Mouse (Mus musculus): ENCODE measurements around the gene Gnao1. TPM values are rescaled to one million over a fixed set of nuclear protein-coding genes. Genes with fewer than 3 reads are reported as not detected.

Gnao1 gene
- total and polyA plus RNA-seq, 2 experiments, result under 0.01 to 0.26 TPM

DNA sequence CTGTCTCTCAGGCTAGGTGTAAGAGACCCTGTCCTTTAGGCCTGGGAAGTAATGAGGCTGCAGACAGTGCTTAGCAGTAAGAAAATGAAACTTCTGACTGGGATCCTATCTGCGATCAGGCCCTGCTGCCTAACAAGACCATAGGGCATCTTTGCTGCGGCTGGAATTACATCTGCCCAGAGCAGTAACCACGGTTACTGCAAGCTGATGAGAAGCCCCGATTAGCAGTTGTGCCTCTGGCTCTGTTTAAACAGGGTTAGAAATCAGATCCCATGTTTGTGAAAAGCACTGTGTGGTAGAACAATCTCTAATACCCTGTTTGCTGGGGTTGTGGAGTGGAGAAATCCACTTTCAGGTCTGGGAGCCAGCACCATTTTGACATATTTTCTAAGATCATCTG, 50.3 kb downstream of the Gnao1 start:
- no peak overlapping the region for H3K27ac ChIP-seq (replicated peaks; ENCODE audit: insufficient read depth, low read depth, low read length)
- no peaks in the 10 kb centered on the region for H3K79me2 ChIP-seq (ENCODE audit: control insufficient read depth, insufficient read depth, low read length)
- no peaks in the 10 kb centered on the region for H3K36me3 ChIP-seq (ENCODE audit: control insufficient read depth, insufficient read depth, low read length)
- H3K4me3 ChIP-seq (ENCODE audit: insufficient read depth, low read depth, low read length), result no peak overlapping the region
- no peak overlapping the region for H3K9ac ChIP-seq (ENCODE audit: low read depth, low read length)
- H3K27me3 ChIP-seq (ENCODE audit: control insufficient read depth, insufficient read depth, low read length), result no peaks in the 10 kb centered on the region
- WGBS, result 60% methylated on average over 4 of the region's 4 CpGs
- no peak for DNase-seq (ENCODE audit: extremely low read depth, low read depth, low spot score)
- TF ChIP-seq POLR2A (IDR thresholded peaks at IDR 0.05; ENCODE audit: extremely low read depth, insufficient read depth, low read length) (no peak), CTCF (IDR thresholded peaks at IDR 0.05; ENCODE audit: low read depth, low read length) (no peak)
- no peaks in the 10 kb centered on the region for H3K4me1 ChIP-seq (ENCODE audit: control insufficient read depth, insufficient read depth, low read length)

- no peak overlapping the region for H3K4me3 ChIP-seq (ENCODE audit: insufficient read depth, low read depth, low read length)
- no peak overlapping the region for H3K9ac ChIP-seq (ENCODE audit: low read depth, low read length)
- H3K27ac ChIP-seq (replicated peaks; ENCODE audit: insufficient read depth, low read depth, low read length), result no peak overlapping the region
- DNase-seq (ENCODE audit: extremely low read depth, low read depth, low spot score), result no peak
- TF ChIP-seq POLR2A (IDR thresholded peaks at IDR 0.05; ENCODE audit: extremely low read depth, insufficient read depth, low read length) (no peak), CTCF (IDR thresholded peaks at IDR 0.05; ENCODE audit: low read depth, low read length) (no peak)
- H3K27me3 ChIP-seq (ENCODE audit: control insufficient read depth, insufficient read depth, low read length), result no peaks in the 10 kb centered on the region; the same call in 1 of the 2 replicates
- no peaks in the 10 kb centered on the region for H3K4me1 ChIP-seq (ENCODE audit: control insufficient read depth, insufficient read depth, low read length)
- no peaks in the 10 kb centered on the region for H3K36me3 ChIP-seq (ENCODE audit: control insufficient read depth, insufficient read depth, low read length)
- 77% methylated on average over 7 of the region's 7 CpGs for WGBS
- no peaks in the 10 kb centered on the region for H3K79me2 ChIP-seq (ENCODE audit: control insufficient read depth, insufficient read depth, low read length)
These were observed 54.3 kb downstream of the Gnao1 start for GRCm38 (mm10) chr8:93864064-93864463.

GRCm38 (mm10) chr8:93866271-93866670, 56.5 kb downstream of the Gnao1 start:
- Histone ChIP-seq H3K4me3 (ENCODE audit: insufficient read depth, low read depth, low read length) (no peak overlapping the region), H3K4me1 (ENCODE audit: control insufficient read depth, insufficient read depth, low read length) (no peaks in the 10 kb centered on the region), H3K27me3 (ENCODE audit: control insufficient read depth, insufficient read depth, low read length) (no peaks in the 10 kb centered on the region; the same call in 1 of the 2 replicates), H3K9ac (ENCODE audit: low read depth, low read length) (no peak overlapping the region), H3K27ac (replicated peaks; ENCODE audit: insufficient read depth, low read depth, low read length) (no peak overlapping the region), H3K36me3 (ENCODE audit: control insufficient read depth, insufficient read depth, low read length) (no peaks in the 10 kb centered on the region), H3K79me2 (ENCODE audit: control insufficient read depth, insufficient read depth, low read length) (no peaks in the 10 kb centered on the region)
- DNase-seq (ENCODE audit: extremely low read depth, low read depth, low spot score), result no peak
- TF ChIP-seq CTCF (IDR thresholded peaks at IDR 0.05; ENCODE audit: low read depth, low read length), result no peak
- TF ChIP-seq POLR2A (IDR thresholded peaks at IDR 0.05; ENCODE audit: extremely low read depth, insufficient read depth, low read length), result no peak
- 89% methylated on average over 7 of the region's 7 CpGs for WGBS

- no peak overlapping the region for H3K9ac ChIP-seq (ENCODE audit: low read depth, low read length)
These were observed 58.9 kb downstream of the Gnao1 start for GRCm38 (mm10) chr8:93868486-93869221.

DNA sequence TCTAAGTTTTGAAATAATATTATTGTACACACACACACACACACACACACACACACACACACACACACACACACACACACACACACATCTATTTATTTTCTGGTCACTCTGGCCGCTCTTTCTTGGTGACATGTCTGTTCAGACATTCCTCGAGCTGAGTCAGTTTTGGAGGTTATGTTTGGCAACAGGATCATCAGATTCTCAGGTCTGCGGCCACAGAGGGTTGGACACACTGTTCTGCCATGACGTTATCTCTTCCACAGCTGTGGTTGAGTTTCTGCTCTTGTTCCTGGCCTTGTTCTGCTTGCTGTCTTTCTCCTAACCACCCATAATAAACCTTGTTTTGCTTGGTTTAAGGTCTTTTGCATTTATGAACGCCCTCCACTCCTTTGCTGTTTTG, 61.5 kb downstream of the Gnao1 start:
- TF ChIP-seq CTCF (IDR thresholded peaks at IDR 0.05; ENCODE audit: low read depth, low read length) (no peak), POLR2A (IDR thresholded peaks at IDR 0.05; ENCODE audit: extremely low read depth, insufficient read depth, low read length) (no peak)
- Histone ChIP-seq H3K27ac (replicated peaks; ENCODE audit: insufficient read depth, low read depth, low read length) (no peak overlapping the region), H3K4me3 (ENCODE audit: insufficient read depth, low read depth, low read length) (no peak overlapping the region), H3K36me3 (ENCODE audit: control insufficient read depth, insufficient read depth, low read length) (no peaks in the 10 kb centered on the region), H3K79me2 (ENCODE audit: control insufficient read depth, insufficient read depth, low read length) (no peaks in the 10 kb centered on the region), H3K9ac (ENCODE audit: low read depth, low read length) (no peak overlapping the region), H3K27me3 (ENCODE audit: control insufficient read depth, insufficient read depth, low read length) (no peaks in the 10 kb centered on the region; the same call in 1 of the 2 replicates), H3K4me1 (ENCODE audit: control insufficient read depth, insufficient read depth, low read length) (no peaks in the 10 kb centered on the region)
- DNase-seq (ENCODE audit: extremely low read depth, low read depth, low spot score), result no peak
- WGBS, result 74% methylated on average over 5 of the region's 5 CpGs

More at GRCm38 (mm10) chr8:93868486-93869221, 58.9 kb downstream of the Gnao1 start:
- Histone ChIP-seq H3K27me3 (ENCODE audit: control insufficient read depth, insufficient read depth, low read length) (no peaks in the 10 kb centered on the region; the same call in 1 of the 2 replicates), H3K4me3 (ENCODE audit: insufficient read depth, low read depth, low read length) (no peak overlapping the region), H3K79me2 (ENCODE audit: control insufficient read depth, insufficient read depth, low read length) (no peaks in the 10 kb centered on the region), H3K27ac (replicated peaks; ENCODE audit: insufficient read depth, low read depth, low read length) (no peak overlapping the region), H3K36me3 (ENCODE audit: control insufficient read depth, insufficient read depth, low read length) (no peaks in the 10 kb centered on the region), H3K4me1 (ENCODE audit: control insufficient read depth, insufficient read depth, low read length) (no peaks in the 10 kb centered on the region)
- DNase-seq (ENCODE audit: extremely low read depth, low read depth, low spot score), result no peak
- no peak for TF ChIP-seq CTCF (IDR thresholded peaks at IDR 0.05; ENCODE audit: low read depth, low read length)
- TF ChIP-seq POLR2A (IDR thresholded peaks at IDR 0.05; ENCODE audit: extremely low read depth, insufficient read depth, low read length), result no peak
- 78% methylated on average over 5 of the region's 5 CpGs for WGBS

DNA sequence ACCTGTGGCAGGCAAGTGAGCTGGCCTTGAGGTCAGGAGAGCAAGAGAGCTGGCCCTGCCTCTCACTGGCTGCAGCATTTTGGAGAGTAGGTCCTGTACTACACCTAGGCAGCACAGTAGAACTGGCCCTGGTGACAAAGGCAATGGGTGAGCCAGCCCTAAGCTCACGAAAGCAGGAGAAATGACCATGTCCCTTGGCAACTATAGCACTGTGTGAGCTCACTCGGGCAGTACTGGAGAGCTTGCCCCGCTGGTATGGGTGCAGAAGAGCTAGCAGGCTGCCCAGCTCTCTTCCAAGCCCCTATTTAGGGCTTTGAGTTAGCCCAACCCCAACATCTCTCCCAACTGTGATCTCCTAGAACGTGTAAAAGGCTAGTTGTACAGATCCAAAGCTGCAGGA, 68.6 kb downstream of the Gnao1 start:
- TF ChIP-seq POLR2A (IDR thresholded peaks at IDR 0.05; ENCODE audit: extremely low read depth, insufficient read depth, low read length) (no peak), CTCF (IDR thresholded peaks at IDR 0.05; ENCODE audit: low read depth, low read length) (no peak)
- Histone ChIP-seq H3K27ac (replicated peaks; ENCODE audit: insufficient read depth, low read depth, low read length) (no peak overlapping the region), H3K4me1 (ENCODE audit: control insufficient read depth, insufficient read depth, low read length) (no peaks in the 10 kb centered on the region), H3K4me3 (ENCODE audit: insufficient read depth, low read depth, low read length) (no peak overlapping the region), H3K27me3 (ENCODE audit: control insufficient read depth, insufficient read depth, low read length) (no peaks in the 10 kb centered on the region), H3K79me2 (ENCODE audit: control insufficient read depth, insufficient read depth, low read length) (no peaks in the 10 kb centered on the region), H3K36me3 (ENCODE audit: control insufficient read depth, insufficient read depth, low read length) (no peaks in the 10 kb centered on the region), H3K9ac (ENCODE audit: low read depth, low read length) (no peak overlapping the region)
- no peak for DNase-seq (ENCODE audit: extremely low read depth, low read depth, low spot score)
- WGBS, result 82% methylated on average over 4 of the region's 4 CpGs

All from liver, adult 2 months (tissue).